Mouse (Mus musculus) adrenal gland (tissue): ENCODE data around the gene Hck.

Source experiments
- intact Hi-C: fragments of 180-260 bp; cut with DNase I; formaldehyde crosslinking; loops from one replicate; pipeline ENCODE4 v1.15.1; 2025
- long read RNA-seq, 2 experiments: library from polyadenylated mRNA; unstranded; transcript quantifications; one replicate each; pipeline ENCODE4 v2.0.0; 2020; ENCODE audit warnings: borderline replicate concordance in 1 of 2; ENCODE audit not compliant: insufficient replicate concordance in 1 of 2

Gene Hck
- long read RNA-seq, experiment 1, partial matches to known transcripts: 1 of 4 reads
- long read RNA-seq, experiment 1, other reads (novel, unspliced or antisense): 0 of 4 reads
- long read RNA-seq, experiment 2, partial matches to known transcripts: 0 of 2 reads
- long read RNA-seq, experiment 2, other reads (novel, unspliced or antisense): 0 of 2 reads

DNA sequence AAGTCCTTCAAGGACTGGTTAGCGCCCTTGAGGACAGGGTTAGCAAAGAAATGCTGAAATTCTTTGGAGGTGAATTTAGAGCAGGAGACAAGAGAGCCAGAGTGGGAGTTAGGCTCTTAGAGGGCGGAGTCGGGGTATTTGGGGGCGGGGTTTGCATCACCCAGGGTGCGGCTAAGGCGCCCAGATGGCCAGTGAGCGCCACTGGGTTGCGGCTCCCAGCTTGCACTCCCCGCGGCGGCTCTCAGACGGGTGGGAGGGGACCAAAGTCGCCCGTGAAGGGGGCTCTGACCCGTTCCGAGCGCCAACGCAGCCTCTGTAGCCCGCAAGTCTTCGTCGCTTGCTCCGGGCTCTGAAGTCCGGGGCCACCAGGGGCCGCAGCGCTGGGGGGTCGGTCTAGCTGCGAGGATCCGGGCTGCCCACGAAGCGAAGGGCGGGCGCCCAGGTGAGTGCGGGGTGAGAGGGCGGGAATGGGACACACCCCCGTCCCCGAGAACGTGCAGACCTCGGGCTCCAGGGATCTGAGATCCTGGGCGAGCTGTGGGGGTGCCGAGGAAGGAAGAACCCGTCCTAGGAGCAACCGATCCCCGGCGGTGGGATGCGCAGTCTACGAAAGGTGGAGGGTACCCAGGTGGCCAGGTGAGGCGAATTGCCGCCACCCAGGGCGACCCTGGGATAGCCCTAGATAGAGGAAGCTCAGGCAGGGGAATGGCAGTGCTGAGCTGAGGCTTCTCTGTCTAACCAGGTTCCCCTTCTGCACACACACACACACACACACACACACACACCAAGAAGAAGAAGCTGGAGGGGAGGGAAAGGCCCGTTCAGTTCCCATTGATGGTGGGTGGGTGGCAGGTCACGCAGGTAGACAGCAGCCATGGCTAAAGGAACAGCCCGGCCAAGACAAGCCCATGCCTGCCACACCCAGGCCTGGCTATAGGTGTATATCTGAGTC lies at the start of gene Hck:
Gene Hck, plus strand, starts transcription at position 156 of the 952 bp plus-strand sequence.
- intact Hi-C loops: no loop called here

DNA sequence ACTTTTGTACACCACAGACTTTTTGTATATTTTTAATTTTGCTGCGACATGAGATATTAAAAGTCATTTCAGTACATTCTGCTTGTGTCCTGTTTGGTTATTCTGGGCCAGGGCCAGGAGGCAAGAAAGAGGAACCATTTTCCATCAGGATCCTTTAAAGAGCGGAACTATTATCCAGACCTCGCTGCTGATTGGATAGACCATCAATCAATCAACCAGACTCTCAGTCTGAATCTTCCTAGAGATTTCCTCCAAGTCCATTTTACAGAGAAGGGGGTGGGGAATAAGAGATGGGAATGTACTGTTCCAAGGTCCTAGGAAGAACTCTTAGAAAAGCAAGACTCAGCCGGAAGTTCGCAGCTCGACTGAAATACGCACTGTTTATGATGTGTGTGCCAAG lies 48.1 kb upstream of the Hck start:
- intact Hi-C loops: no loop called here

DNA sequence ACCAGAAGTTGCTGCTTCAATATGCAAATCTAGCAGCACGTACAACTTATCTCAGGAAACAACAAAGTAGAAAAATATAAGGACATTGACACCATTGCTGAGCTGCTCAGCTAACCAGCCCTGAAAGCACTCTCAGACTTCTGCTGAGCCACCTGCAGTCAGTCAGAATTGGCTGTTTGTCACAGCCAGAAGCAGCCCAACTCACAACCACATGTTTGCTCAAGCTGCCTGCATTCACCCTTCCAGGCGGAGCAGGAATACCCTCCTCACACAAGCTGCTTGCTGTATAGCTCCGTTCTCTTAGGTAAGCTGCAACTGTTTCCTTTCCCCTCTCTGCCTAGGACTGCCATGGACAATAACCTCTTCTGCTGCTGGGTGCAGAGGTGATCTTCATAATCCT lies 44.9 kb upstream of the Hck start:
- intact Hi-C loops: no loop called here

DNA sequence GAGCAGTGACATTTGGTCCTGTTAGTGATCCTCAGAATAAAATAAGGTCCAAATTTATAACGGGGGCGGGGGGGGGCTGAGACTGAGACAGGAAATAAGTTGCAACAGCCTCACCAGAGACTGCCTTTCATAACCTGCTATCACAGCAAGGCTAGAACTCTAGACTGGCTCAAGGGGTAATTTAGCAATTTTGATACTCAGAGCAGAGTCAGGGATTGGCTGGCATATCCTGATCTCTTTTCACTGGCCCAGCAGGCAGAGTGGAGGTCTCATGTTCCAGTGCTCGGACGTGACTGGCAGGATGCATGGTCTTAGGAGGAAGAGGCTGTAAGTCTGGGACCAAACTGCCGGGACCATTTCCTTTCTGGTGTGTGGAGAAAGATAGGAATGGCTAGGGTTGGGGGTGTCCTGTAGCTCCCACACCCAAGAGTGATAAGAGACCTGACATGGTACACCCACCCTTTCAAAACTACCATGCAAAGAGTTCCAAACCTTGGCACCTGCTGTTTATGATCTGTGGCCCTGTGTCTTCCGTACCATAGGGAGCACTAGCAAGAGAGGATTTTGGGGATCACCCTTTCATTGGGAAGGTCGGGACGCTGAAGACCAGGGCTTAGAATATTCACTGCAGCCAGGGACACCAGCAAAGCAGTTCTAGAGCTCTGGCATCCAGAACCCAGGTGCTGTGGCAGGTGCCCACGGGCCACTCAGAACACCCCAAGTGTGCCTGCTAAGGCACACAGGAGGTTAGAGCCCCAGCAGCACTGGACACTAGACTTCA lies 43.9 kb upstream of the Hck start:
- intact Hi-C loops: no loop called here

DNA sequence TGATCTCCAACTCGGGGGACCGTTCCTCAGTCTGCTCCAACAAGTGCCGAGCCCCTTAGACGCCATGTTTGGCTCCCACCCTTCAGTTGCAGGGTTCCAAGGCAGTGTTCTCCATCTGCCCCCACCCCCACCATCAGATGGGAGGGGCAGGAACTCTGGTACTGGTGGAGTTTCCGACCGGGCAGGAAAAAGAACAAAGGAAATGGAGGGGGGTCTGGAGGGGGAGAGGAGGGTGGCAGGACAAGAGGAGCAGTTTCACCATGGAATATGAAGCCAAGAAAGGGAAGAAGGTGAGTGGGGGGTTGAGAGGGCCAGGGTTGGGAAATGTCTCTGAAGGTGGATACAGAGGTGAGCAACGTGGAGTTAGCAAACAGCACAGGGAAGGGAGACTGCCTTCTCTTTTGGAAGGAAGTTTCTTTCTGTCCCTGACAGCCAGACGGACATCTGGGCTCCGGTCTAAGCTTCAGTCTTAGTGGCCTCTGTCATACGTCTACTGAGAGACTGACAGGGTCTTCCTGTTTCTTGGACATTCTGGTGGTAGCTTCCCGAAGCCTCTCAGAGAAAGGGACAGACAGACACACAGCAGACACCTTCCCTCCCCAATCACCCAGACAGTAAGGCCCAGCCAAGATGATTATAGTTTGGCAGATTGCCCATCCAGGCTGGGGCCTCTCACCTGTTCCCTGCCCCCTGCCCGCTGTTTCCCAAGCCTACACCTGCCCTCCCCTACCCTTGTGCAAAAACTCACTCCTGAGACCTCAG lies 42.3 kb upstream of the Hck start, which contains the start of gene Ccm2l:
Gene Ccm2l, plus strand, starts transcription at position 209 of the 762 bp plus-strand sequence.
- intact Hi-C loops: no loop called here

DNA sequence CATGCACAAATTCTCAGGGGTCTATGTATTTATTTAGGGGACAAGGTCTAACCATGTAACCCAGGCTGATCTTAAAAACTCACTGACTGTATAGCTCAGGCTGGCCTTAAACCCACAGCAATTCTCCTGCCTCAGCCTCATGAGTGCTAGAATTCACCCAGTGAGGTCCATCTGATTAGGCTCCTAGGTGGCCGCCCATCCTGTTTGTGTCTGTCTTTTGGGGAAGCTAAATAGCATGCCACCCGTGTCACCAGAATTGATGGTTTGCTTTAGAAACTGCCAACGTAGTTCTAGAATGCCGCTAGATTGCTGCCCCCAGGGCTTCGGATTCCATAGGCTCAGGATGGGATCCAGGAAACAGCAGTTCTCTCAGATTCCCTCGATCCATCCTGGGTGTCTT lies 41.3 kb upstream of the Hck start:
- intact Hi-C loops: no loop called here

DNA sequence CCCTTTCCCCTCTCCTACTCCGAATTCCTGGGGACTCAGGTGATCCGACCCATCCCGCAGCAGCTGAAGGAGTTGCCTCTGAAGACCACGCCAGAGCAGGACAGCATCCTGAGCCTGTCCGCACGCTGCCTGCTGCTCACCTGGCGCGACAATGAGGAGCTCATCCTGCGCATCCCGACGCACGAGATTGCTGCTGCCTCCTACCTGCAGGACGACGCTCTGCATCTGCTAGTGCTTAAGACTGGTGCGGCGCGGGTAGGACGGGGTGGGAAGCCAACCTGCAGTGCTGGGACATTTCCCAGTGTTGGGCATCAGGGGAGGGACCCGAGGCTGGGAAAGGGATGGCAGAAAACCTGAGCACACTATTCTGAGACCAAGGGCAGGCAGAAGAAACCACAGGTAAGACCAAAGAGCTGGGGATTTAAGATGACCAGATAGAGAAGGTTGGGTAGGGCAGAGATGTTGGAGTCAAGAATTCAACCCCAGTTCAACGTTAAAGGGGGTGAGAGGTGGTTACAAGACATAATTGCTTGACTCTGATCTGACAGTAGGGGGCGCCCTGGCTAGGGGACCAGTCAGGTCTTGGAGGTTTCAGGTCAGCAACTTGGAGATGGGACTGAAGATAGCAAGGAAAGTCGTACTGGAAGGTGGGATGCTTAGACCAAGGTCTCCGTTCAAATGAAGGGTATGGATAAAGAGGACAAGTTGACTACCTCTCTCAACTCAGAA lies 37.3 kb upstream of the Hck start:
- intact Hi-C loops: no loop called here

DNA sequence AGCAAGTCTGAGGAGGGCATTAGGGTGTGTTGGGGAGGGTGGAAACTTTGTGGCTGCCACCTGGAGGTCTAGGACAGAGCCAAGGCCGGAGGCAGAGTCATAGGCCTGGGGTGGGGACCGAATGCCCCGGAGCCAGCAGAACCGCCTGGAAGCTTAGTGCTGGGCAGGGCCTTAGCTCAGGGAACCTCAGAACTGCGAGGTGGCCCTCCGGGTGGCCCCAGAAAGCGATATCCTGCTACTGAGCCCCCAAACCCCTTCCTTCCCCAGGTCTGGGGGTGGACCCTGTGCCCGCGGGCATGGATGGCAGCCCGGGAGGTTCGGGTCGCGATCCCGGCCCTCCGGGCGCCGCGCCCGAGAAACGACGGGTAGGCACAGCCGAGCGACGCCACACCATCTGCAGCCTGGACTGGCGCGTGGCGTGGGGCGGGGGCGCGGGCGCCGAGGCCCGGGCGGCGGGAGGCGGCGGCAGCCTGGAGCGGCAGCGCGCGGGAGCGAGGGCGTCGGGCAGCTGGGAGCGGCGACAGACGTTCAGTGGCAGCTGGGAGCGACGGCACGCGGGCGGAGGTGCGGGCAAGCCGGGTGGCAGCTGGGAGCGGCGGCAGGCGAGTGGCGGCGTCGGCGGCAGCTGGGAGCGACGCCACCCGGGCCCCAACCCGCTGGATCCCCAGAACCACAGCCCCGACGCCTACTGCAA lies 36.6 kb upstream of the Hck start:
- intact Hi-C loops: no loop called here

DNA sequence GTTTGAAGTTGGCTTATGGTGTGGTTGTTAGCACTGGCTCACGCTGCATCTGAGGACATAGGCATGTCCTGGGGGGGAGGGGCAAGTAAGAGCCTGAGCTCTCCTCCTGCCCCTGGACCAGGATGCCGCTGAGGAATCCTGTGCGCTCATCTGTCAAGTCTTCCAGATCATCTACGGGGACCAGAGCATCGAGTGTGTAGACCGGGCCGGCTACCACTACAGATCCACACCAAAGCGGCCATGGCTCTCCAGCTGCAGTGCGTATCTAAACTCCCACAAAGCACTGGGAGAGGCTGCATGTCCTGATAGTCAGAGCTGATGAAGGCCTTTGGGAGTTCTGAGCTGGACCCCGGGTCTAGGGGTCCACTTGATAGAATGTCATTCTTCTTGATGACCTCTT lies 33.6 kb upstream of the Hck start:
- intact Hi-C loops: no loop called here

DNA sequence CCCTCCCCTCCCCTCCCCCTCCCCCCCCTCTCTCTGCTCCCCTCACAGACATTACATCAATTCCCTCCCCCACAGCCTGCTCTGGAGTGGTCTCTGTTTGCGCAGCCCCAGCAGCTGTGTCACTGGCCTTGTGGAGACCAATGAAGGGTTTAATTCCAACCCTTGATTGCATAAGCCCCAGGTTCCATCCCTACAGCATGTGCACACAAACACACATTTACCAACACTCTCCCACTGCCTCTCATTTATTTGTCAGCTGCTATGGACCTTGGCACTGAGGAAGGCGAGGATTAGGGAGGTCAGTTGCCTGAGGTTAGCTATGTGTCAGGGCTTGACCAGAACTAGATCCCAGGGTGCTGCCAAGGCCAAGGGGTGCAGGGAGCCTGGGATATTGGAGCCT lies 32.3 kb upstream of the Hck start:
- intact Hi-C loops: no loop called here

DNA sequence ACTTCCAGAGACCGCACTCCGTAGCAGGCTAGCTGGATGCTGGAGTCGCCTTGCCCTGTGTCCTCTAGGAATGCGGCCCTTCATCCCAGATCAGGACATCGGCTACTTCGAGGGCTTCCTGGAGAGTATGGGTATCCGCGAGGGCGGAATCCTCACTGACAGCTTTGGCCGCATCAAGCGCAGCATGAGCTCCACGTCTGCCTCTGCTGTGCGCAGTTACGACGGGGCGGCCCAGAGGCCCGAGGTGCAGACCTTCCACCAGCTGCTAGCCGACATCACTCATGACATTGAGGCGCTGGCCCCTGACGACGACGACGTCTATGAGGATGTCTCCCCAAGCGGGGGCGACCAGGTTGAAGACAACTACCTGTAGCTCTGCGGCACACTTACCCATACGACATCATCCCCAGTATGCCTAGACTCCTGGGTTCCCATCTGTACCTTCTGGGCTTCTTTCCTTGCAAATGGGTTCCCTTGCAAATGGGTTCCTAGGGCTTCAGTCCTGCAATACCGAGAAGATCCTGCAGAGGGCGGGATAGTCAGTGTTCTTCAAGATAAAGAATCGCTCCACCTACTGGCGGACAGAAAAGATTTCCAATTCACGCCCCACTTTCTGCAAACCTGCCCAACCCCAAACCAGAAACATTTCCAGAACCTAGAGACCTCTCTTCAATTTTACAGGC lies 27.3 kb upstream of the Hck start:
- intact Hi-C loops: loop anchor here (5.0 kb wide), 2 partner anchors 34 to 61 kb away; no protein-coding TSS in a partner anchor

DNA sequence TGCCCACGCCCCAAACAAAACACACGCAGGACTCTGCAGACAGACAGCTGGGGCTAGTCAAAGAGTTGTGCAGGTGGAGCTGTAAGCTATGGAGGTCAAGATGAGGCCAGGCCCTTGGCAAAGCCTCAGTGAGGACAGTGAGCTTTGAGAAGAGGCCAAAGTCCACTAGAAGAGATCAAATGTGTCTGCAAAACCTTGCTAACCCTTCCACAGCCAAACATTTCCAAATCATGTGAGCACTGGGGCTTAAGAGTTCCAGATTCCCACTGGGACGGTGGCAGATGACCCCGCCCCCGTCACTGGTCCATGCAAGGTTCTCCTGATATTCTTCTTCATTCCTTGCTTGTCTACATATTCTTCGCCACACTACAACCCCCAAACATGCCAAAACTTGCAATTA lies 26.4 kb upstream of the Hck start:
- intact Hi-C loops: loop anchor here (5.0 kb wide), 2 partner anchors 35 to 60 kb away; no protein-coding TSS in a partner anchor

DNA sequence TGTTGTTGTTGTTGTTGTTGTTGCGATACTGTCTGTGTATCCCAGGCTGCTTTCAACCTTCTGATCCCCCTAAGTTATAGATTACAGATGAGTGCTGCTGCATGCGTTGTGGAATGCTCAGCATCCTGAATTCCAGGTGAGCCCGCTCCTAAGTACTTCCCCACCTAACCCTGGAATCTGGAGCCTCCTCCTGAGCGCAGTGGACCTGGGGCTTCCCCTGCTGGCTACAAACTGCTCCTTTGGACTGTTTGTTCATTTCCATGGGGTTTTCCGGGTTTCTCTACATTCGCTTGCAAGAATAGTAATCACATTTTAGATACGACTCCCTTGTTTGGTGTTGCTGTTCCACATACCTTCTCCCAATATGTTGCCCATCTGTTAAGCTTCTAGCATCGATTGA lies 25.0 kb upstream of the Hck start:
- intact Hi-C loops: loop anchor here (5.0 kb wide), 2 partner anchors 36 to 59 kb away; no protein-coding TSS in a partner anchor

DNA sequence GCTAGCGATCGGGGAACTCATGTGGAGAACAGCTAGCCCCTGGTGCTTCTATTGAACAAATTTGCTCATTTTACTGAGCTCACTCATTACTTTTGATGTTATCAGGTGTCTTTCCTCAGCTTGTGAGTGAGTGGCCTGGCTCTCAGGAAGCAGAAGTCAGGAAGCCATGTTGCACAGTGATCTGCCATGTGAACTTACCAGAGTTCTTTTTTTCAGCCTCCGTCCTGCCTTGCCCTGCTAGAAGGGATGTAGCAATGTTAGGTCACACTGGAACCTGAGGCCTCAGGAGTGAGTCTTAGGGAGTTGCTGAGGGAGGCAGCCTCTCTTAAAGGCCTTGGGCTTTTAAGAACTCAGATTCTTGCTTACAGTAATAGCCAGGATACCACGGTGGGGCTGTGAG lies 24.4 kb upstream of the Hck start:
- intact Hi-C loops: loop anchor here (5.0 kb wide), 2 partner anchors 37 to 58 kb away; no protein-coding TSS in a partner anchor

DNA sequence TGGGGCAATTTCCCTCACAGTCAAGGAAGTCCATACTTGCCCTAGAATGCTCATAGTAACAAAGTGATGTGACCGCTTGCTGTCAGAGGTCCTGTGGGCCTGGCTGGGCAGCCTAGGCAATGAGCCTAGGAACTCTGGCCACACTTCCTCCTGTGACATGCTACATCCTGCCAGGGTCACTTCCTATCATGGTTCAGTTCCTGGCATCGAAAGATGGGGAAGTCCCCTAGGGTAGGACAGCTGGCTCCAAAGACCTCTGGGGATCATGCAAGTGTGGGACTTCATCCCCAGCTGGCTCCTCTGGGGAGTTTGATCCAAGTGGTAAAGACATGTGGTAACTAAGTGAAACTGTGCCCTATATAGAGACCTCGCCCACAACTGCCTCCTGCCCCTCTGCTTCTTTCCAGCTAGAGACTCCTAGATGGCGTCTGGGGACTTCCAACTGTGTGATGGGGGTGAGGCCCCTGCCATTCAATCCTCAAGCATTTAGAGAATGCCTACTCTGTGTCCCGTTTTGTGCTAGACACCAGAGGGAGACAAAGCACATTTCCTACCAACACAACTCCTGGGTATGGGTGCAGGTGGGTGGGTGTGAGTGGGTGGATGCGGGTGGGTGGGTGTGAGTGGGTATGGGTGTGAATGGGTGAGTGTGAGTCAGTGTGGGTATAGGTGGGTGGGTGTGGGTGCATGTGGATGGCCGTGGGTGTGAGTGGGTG lies 23.8 kb upstream of the Hck start:
- intact Hi-C loops: loop anchor here (5.0 kb wide), 2 partner anchors 37 to 58 kb away; no protein-coding TSS in a partner anchor

DNA sequence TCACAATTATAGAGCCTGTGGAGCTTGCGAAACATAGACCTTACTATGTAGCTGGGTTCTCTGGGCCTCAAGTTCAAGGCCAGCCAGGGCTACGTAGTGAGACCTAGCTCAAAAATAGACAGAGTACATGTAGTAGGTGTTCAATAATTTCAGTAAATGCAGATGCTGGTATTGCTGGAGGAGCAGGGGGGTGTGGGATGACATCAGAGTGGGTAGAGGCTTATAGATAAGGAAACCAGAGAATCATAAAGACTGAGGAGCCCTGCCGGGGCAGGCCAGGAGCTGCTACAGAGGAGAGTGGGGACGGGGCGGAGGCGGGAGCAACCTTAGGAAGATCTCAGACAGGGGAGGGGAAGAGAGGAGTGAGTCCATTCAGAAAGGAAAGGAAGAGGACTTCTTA lies 22.7 kb upstream of the Hck start:
- intact Hi-C loops: no loop called here

DNA sequence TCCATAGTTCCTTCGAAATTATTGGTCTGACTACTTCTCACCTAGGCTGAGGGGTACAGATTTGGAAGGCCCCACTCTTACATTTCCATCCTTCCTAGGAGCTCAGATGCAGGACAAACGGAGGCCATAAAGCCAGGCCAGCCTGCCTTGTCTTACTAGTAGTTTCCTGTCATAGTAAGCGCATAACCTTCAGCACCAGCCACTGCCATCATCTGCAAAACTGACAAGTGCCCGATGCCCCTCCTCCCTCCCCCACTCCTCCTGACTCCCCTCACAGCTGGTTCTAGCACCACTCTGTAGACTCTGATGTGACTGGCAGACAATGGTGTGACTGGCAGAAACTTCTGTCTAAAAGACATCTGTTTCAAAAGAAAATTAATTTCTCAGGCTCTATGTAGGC lies 22.1 kb upstream of the Hck start:
- intact Hi-C loops: no loop called here

DNA sequence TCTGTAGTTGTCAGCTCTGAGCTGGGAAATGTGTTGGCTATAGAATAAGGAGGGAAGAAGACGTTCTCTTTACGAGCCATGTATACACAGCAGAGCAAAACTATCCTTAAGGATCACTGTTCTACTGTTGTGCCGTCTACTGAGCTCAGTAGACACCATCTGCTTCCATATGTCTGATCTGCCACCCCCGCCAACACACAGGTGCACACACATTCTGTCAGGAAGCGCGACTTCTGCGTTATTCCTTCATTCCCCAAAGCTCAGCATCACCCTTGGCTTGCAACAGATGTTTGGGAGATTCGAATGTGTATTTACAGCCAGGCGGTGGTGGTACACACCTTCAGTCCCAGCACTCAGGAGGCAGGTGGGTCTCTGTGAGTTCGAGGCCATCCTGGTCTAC lies 21.2 kb upstream of the Hck start:
- intact Hi-C loops: no loop called here
